Mouse (Mus musculus) urinary bladder, postnatal 25 days (tissue): Measurements from ENCODE around the gene Tanc1.

Source experiments
- DNase-seq: peaks from one replicate; pipeline ENCODE4 v3.0.0; 2022; ENCODE audit warnings: low spot score

The Tanc1 gene

DNA sequence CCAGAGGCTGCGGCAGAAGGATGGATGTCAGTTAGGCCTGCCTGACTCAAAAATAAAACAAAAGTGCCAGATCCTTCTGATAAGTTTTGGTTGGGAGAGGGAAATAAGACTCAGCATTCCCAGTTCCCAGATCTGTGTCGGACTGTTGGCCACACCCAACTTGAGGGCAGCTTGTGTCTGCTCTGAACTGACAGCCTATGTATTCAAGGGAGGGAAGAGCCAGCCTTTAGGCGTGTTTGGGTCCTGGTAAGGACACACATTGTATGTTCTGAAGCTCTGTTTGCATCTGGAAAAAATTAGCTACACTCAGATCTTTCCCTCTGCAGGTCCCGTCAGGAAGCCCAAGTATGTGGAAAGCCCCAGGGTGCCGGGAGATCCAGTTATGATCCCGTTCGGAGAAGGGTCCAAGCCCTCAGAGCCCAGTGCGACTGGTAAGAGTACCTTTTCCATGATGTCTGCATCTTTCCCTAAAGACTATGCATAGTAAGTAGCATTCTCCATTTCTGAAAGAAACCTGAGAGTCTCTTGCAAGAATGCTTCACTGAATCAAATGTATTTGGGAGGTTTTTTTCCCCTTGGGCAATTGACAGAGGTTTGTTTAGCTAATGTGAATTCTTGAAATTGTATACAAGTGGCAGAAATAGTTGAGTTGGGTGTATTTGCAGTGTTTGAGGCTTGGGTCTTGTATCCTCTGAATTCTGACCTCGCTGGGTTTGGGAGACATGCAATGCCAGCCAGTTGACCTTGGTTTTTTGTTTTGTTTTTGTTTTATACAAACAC lies 146.5 kb downstream of the Tanc1 start:
- DNase-seq, result no peak

DNA sequence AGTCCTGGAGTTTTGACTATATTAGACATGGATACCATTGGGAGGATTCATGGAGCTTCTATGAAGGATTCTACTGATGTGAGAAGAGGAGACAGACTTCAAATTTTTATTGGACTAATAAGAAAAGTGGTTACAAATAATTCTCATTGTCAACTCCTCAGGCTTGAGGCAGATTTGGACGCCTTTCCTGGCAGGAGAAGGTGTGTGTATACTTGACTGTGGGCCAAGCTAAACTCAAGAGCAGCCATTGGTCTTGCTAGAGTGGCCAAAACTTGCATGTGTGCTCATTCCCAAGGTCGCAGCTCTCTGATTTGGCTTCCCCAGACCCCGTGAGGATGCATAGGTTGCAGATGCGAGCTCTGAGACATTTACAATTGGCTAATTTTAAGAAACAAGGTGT lies 148.9 kb downstream of the Tanc1 start:
- DNase-seq, result no peak

DNA sequence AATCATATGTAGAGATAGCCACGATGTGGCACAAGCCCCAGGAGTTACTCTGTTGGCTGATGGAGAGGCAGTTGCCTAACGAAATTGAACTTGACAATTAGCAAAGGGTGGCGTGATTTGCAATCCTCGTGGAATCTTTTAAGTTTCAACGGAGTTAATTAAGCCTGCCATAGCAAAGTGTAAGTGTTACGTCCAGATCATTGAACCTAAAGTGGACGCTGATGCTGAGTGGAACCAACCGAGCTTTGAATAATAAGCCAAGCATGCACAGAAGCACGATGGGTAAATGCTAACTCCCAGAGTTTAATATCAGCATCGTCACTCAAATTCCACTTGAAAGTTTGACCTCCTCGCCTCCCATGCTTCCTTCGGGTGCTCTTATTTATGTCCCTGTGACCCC lies 149.3 kb downstream of the Tanc1 start:
- DNase-seq, result no peak

DNA sequence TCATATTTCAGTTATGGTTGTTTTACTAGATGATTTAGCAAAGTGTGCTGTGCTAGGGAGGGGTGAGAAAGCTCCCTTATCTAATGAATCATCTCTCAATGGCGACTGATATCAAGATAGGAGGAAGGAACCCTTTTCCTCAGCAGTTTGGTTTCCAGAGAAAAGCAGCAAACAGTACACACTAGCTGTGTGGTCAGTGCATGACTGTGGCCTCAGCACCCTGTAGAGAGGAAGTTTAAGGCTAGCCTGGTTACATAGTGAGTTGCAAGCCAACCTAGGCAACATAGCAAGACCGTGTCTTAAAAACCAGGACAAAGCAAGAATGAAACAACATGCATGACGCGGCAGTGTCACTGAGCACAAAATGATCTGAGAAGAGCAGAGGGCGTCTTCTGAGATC lies 150.4 kb downstream of the Tanc1 start:
- no peak for DNase-seq

DNA sequence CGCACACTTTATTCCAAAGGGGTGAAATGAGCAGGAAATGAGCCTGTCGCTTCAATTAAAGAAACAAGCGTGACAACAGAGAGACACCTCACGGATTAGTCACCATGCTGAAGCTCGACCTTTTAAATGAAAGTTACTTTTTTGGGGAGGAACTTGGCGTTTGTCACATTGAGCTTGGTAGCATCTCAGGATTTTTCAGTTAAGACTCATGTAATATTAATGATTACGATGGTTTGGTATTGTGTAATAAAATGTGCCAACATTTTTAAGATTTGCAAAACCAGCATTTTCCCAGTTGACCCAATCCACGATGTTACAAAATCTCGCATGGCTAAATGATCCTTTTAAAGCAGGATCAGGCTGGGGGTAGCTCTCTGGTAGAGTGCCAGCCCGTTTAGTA lies 153.8 kb downstream of the Tanc1 start:
- DNase-seq, result no peak

DNA sequence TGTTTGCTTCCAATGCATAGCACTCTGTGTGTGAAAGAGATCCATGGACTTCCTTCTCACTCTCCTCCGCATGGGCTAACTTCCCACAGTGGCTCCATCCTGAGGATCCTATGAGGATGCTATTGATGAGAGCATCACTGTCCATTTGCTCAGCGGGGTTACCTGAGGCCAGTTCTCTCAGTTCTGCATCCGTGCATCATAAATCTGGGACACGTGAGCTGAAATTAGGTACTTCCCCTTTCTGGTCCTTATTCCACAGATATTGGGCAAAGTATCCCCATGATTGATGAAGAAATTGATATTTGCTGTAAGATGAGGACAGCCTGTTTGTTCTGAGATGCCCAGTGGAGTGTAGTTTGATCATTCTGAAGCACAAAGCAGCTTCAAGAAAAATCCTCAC lies 156.1 kb downstream of the Tanc1 start:
- DNase-seq, result no peak

DNA sequence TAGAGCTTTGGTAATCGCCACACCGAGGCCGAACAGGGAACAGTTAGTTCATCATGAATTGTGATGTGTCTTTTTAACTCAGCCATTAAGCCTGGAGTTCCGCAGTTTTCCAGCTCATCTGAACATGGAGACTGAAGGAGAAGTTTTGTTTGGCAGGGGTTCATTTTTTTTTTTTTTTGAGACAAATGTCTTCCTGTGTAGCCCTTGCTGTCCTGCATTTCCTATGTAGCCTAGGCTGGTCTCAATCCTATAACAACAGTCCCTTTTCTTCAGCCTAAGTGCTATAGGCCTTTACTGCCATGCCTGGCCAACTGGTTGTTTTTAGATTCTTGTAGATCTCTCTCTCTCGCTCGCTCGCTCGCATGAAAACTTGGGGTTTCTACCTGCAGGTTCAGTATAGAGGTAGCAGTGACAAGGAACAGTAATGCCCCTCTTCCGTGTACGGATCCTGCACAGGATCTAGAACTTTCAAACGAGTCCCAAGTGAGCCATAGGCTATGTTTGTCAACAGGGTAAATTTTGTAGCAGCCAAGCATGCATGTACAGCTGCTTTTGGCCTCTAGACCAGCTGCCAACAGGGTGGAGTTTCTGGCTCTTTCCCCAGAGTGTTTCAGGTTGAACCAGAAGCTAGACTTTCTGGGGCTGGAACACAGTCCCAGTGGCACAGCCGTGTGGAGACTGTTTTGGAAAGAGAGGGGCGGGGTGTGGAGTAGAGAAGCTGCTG lies 157.0 kb downstream of the Tanc1 start:
- peak; percentile 36 for DNase-seq

DNA sequence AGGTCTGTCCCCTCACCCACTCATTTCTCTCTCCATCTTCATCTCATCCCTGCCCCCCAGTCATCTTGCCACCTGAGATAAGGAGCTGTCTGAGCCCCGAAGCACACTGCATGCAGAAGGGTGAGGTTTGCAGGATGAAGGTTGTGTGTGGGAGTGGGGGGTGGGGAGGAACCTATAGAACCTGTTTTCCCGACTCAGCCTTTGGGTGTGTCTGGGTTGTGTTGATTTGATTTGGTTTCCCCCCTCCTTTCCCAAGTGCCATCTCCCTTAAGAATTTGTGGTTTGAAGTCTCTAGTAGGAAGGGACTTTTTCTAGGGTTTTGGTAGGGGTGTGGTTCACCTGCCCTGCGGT lies 157.5 kb downstream of the Tanc1 start:
- no peak for DNase-seq

DNA sequence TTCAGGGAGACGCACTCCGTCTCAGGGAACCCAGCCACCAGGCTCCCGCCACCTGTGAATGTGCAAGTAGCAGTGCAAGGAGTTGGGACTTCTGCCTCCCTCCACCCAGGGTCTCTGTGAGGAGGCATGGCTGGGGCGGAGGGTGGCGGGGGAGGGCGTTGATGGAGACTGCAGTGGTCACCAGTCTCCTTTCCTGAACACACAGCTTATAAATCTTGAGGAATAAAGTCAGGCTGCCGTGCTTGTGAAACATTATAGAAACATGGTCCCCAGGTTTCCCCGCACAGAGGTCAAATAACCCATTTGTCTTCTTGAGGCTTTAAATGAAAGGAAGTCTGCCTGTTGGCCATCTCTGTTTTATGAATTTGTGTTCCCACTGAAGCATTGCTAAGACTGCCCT lies 159.9 kb downstream of the Tanc1 start:
- no peak for DNase-seq

DNA sequence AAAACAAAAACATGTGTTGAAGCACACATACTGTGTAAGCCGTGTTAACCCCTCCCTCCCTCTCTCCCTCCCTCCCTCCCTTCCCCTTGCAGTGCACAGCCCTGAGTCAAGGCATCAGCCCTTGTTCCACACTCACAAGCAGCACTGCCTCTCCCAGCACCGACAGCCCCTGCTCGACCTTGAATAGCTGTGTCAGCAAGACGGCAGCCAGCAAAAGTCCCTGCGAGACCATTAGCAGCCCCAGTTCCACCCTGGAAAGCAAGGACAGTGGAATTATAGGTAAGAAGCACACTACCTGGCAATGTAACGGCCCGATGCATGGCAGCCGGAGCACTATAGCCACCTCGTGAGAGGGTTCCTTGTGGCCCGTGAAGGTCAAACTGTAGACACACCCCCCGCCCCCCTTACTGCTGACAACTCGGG lies 160.4 kb downstream of the Tanc1 start:
- DNase-seq, result no peak

DNA sequence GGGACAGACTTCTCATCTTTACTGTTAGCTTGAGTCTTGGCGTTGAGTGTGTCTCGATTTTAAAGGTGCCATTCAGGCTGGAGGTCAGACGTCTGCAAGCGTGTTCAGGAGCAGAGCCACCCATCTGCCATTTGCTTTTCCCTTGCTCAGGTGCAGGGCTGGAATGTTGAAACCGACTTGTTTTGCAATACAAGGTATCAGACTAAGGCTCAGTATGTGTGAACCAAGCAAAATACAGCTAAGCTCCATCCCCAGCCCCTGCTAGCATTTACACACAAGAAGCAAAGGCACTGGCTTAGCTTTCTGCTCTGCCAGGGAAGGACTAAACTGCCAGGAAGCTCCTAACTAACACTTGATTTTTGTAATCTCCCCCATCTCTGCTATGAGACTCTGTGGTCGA lies 162.5 kb downstream of the Tanc1 start:
- no peak for DNase-seq

DNA sequence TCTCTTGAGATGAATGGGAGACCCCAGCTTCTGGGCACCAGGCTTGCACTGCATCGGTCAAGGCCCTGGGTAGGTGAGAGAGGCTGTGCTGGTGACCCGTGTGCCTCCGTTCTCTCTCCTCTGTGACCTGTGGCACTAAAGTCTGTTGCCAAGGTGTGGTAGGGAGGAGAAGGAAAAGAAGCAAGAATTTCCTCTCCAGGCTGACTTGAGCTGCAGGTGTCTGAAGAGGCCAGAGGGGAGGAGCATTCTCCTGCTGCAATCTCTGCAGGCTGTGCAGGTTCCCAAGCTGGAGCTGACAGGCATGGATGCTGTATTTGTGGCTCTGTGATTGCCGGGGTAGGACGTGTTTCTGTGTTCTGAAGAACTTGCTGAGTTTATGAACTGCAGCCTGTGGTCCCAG lies 163.3 kb downstream of the Tanc1 start:
- no peak for DNase-seq

DNA sequence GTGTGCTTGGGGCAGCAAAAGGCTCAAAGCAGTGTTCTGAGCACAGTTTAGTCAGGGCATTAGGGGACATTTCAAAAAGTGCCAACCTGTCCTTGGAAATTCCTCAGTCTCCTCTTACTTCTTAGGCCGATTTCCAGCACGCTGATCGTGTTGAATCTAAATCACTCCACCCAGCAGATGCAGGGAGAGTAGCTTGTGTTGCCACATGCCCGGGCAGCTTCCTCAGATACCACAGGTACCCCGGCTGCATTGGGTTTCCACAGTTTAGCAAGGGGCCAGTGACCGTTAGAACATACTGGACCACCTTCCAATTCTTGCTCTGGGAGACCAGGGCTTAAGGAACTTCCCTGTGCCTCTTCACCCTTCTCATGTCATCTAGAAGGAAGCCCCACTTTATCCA lies 164.0 kb downstream of the Tanc1 start:
- DNase-seq, result no peak

DNA sequence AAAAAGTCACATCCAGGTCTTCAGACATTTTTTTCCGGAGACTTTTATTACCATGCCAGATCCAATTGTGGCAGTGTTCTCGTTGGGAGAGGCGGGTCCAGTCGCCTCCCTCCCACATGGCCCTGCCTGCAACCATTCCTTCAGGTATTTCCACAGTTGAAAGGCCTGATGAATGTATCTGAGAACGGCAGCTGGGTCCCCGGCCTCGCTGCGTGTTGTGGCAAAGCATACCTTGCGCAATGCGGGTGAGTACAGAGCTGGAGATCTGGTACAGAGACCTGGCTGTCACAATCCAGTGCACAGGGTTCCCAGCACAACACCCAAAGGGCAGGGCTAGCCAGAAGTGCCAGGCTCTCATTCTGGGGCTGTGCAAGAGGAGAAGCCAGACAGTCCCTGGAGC lies 167.5 kb downstream of the Tanc1 start:
- DNase-seq, result peak; percentile 60

DNA sequence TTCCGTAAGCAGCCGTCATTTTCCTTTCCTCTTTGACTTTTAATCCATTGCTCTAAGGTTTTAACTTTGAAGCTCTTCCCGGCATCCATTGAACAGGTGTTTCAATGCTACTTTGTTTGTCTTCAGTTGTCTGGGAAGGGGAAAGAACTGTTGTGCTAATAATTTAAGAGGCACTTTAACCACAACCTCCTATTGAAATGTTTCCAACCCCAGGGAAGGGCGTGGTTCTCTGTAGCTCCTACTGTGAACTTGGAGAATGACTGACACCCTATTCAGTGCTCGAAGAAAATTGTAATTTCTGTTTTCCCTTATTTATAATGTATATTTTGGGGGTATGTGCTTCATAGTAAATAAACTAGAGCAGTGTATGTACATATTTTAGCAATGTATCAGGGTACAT lies 168.4 kb downstream of the Tanc1 start:
- no peak for DNase-seq

DNA sequence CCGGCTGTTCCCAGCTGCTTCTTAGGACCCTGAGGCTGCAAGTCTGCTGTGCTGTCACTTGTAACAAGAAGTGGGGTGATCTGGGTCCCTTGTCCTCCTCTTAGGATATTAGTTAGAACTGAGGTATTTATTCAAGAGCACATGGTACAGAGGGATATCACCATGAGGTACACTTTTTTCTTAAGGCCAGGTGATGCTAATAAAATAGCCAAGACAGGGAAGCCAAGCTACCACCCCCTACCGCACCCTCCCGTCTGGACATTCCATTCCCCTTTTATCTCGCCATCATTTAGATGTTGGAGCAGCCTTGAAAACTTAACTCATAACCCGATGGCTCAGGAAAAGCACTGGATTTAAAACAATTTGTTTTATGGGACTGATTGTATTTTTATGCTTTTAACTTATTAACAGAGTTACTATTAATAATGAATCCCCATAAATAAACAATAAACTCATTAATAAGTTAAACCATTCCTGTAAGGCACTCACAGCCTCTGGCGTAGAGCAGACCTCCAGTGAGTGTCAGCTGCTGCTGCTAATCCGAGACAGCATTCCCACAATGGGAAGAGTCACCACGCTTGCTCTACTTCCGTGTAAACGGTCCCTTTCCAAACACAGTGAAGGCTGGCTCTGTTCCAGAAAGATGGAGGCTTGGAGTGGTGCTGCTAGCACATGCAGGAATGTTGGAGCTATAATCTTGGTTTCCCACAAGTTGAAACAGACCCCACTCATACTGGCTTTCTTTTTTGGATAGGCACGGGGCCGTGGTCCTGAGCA lies 171.4 kb downstream of the Tanc1 start:
- no peak for DNase-seq

DNA sequence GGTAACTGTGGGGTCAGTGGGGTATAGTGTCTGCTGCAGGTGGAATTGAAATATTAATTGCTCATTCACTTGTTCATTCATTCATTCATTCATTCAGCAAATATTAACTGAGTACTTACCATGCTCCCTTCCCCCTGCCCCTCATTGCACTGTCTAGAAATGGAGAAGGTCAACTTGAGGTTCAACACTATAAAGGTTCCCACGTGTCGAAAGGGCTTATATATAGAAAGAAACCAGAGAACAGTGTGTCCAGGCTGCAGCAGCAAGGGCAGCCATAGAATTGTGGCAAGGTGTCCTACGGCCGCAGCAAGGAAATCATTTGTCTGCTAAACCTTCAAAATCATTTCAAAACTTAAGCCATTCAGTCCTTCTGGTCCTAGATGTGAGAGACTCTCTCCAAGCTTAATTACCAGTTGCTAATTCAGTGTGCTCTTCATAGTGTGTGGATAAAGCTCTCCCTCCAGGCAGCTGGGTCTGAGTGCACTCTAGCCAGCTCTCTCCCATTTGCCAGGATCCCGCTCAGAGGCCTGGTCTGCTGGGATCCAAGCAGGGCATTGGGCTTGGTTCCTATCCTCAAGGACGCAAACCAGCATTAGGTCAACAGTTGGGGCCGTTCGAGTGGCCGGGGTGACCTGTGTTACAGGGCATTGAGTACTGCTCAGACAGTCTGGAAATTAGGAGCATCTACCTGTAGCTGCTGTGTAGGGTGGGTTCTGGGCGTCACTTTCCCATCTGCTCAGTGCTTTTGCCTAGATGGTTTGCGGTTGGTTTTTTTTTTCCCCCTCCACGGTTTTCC lies 172.2 kb downstream of the Tanc1 start:
- DNase-seq, result no peak

DNA sequence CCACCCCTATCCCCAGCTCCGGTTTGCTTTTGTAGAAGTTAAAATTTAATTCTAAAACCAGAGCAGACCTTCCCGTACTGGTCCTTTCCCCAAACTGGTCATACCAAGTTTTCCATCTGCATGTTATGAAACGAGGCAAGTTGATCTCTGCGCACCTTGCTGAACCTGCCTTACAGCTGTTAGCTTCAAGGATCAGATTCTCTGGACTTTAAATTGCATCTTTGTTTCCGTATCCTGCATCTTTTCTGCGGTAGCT lies 172.7 kb downstream of the Tanc1 start:
- no peak for DNase-seq

DNA sequence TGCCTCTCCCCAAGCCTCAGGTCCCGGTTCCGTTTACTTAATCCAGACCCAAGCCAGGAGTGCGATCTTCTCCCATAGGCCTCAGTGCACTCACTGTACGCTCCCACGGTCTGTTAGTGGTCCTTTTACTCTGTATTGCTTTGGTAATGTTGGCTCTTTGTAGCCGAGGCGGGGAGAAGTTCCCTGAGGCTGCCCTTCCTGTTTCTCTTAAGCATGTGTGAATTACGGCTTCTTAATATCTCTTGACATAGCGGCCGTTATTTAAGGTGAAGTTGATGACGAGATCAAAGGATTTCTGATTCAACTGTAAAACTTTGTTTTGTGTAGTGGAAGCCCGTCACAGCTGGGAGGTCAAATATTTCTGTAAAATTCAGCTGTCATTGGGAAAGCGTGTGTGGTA lies 173.8 kb downstream of the Tanc1 start:
- DNase-seq, result no peak

DNA sequence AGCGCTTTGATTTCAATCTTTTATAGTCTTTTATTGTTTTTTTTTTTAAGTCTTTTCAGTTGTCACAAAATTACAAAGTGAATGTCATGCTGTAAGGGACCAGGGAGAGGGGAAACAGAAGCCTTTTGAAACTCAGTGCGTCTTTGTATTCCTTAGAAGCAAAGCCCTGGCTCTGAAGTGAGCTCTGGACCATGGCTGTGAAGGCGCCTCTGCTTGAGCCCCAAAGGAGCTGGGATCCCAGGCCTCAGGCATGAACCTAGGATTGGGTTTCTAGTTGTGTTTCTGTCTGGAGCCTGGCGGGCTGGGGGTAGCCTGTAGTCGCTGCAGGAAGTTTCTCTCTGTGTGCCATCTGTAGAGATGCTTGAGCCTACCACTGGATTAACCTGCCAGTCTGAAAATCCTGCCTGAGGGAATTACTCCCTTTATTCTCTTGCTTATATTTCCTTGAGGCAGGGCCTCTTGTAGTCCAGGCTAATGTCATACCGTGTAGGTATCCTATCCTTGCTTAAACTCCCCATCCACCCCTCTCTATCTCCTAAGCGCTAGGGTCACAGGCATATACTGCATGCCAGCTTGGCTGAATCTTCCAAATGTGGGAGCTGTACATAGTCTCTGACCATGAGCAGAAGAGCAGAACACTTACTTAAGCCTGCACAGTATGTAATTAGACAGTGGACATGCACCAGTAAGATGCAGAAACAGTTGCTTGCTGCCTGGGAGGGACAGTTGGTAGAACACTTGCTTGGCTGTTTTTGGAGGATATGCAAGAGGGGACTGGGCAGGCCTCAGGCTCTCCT lies 177.1 kb downstream of the Tanc1 start:
- no peak for DNase-seq

DNA sequence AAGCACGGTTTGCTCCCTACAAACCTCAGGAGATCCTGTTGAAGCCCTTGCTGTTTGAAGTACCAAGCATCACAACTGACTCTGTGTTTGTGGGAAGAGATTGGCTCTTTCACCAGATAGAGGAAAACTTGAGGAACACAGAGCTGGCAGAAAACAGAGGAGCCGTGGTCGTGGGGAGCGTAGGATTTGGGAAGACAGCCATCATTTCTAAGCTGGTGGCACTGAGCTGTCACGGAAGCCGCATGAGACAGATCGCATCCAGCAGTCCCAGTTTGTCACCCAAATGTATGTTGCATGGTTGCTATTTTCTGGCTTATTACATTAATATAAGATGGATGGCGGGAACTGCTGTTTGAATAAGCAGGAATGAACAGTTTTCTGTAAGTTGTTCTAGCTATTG lies 179.8 kb downstream of the Tanc1 start:
- DNase-seq, result no peak

DNA sequence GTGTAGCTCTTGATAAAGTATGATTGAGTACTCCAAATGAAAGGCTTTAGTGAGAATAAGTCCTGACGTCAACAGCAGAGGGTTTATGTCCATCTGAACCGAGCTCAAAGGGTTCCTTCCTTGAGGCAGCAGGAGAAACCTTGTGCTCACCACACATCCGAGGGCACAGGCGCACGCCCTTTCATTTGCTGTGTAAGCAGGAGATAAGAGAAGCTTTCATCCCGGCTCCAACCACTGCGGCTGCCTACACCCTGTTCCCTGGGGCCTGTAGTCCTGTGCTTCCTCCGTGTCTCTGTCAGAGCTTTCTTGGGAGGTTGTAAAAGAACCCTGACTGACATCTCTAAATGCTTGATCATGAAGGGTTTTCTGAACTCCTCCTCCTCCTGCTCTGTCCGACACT lies 181.5 kb downstream of the Tanc1 start:
- no peak for DNase-seq
